Mouse (Mus musculus) cortical plate, adult 2 months (tissue): ENCODE results near the gene Smarcc2.

Experiments
- CTCF ChIP-seq: fragments of 200-500 bp; IDR thresholded peaks from 2 replicates; pipeline ENCODE4 v1.5.1; 2011; ENCODE audit warnings: mild to moderate bottlenecking, control low read depth, low read length; ENCODE audit not compliant: insufficient read depth; ENCODE audit errors: extremely low read depth
- POLR2A ChIP-seq: fragments of 200-500 bp; IDR thresholded peaks from 2 replicates; pipeline ENCODE4 v1.6.1; 2011; ENCODE audit warnings: mild to moderate bottlenecking, low read length, control low read depth; ENCODE audit not compliant: insufficient read depth; ENCODE audit errors: extremely low read depth

DNA sequence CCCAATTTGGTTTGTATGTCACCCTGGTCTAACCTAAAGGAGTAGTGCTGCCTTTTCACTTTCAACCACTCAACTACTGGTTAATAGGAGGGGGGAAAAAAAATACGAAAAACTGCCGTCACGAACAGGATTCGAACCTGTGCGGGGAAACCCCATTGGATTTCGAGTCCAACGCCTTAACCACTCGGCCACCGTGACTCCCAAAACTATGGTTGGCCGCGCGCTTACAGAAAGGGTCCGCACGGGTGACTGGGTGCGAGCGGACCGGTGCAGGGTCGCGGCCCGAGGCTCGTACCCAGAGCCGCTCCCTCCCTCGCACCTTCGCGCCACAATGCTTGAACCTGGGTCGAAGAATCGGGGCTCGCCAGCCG, 715 bp upstream of the Smarcc2 start:
- no peak for TF ChIP-seq CTCF
- no peak for TF ChIP-seq POLR2A
